In the genomic region with DNA sequence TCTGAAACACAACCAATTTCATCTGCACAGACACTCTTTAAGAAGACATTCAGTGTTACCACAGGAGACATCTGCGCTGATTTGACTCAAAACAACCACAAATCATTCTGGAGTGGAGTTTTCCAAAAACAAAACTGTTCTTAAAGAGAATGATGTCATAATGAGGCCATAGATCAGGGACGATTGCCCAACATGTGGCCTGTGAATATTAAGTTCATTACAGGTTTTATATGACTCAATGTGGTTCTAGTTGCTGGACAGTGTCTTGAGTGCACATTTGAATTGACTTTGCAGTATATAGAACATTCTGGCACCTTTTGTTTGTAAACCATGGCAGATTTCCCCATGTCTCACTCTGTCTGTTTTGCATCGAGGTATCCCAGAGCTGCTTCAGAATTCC, we compare ENCODE assay signal across 21 mouse cellular contexts.
DNase-seq lines count a peak whose midpoint lies in the region; ATAC-seq lines count a peak whose summit lies in the region.
"Had no signal": no experiment of that assay in that cellular context is flagged by ENCODE, and none has a peak within 500 bp of the region (broad histone marks: within the 10 kb centered on the region; RNA-seq: fewer than 3 reads in every experiment).

No protein-coding gene starts in this region.

- H3K27me3 ChIP-seq in embryonic facial prominence, embryonic 14.5 days (replicated peaks; ENCODE audit: control insufficient read depth, insufficient read depth, low read length), result no peaks in the 10 kb centered on the region
- no peaks in the 10 kb centered on the region for H3K27me3 ChIP-seq in embryonic facial prominence, embryonic 10.5 days (replicated peaks; ENCODE audit: low read depth, poor library complexity, severe bottlenecking)
- H3K27me3 ChIP-seq: limb, embryonic 15.5 days; midbrain, embryonic 15.5 days; neural tube, embryonic 13.5 days had no signal

- peak; percentile 43 for DNase-seq in embryonic facial prominence, embryonic 14.5 days (ENCODE audit: low spot score)
- no peak for DNase-seq in embryonic facial prominence, embryonic 10.5 days (ENCODE audit: low spot score)
- DNase-seq in 3T3-L1 (ENCODE audit: low read depth, low spot score) (peak; percentile 64), NIH3T3 (ENCODE audit: low read depth) (peak; percentile 68)
- peak; percentile 49 for DNase-seq in gonadal fat pad, adult 2 months (ENCODE audit: low read depth)
- DNase-seq in thymus, postnatal 14 days, result no peak
- DNase-seq: B cell, adult 2 months; cerebellum, adult 9-11 months; kidney, adult 2 months; left cerebral cortex, postnatal 4 days; lung, embryonic 14.5 days; lung, postnatal 4 days; retina, postnatal 1 day; right cerebral cortex, postnatal 25 days had no signal

- no peak overlapping the region for H3K9ac ChIP-seq in embryonic facial prominence, embryonic 14.5 days (ENCODE audit: low read depth, low read length)
- H3K9ac ChIP-seq: hindbrain, embryonic 14.5 days; limb, embryonic 15.5 days; lung, embryonic 14.5 days; midbrain, embryonic 15.5 days; neural tube, embryonic 13.5 days had no signal

- no peaks in the 10 kb centered on the region for H3K4me1 ChIP-seq in embryonic facial prominence, embryonic 14.5 days (ENCODE audit: control insufficient read depth, insufficient read depth, low read length)
- H3K4me1 ChIP-seq in embryonic facial prominence, embryonic 10.5 days, result no peaks in the 10 kb centered on the region
- H3K4me1 ChIP-seq: limb, embryonic 15.5 days; midbrain, embryonic 15.5 days; neural tube, embryonic 13.5 days had no signal

- H3K4me3 ChIP-seq in embryonic facial prominence, embryonic 14.5 days (ENCODE audit: low read depth, low read length), result no peak overlapping the region
- H3K4me3 ChIP-seq in embryonic facial prominence, embryonic 10.5 days, result no peak overlapping the region
- H3K4me3 ChIP-seq: limb, embryonic 15.5 days; midbrain, embryonic 15.5 days; neural tube, embryonic 13.5 days had no signal

- H3K36me3 ChIP-seq in embryonic facial prominence, embryonic 14.5 days (ENCODE audit: control insufficient read depth, insufficient read depth, low read length), result no peaks in the 10 kb centered on the region
- H3K36me3 ChIP-seq in embryonic facial prominence, embryonic 10.5 days (replicated peaks), result no peaks in the 10 kb centered on the region
- H3K36me3 ChIP-seq: limb, embryonic 15.5 days; midbrain, embryonic 15.5 days; neural tube, embryonic 13.5 days had no signal

- WGBS in embryonic facial prominence, embryonic 14.5 days, result 71% methylated on average over 3 of the region's 3 CpGs
- 81% methylated on average over 3 of the region's 3 CpGs for WGBS in embryonic facial prominence, embryonic 10.5 days

- no peak overlapping the region for H3K4me2 ChIP-seq in embryonic facial prominence, embryonic 14.5 days (ENCODE audit: low read depth, low read length)
- H3K4me2 ChIP-seq: hindbrain, embryonic 14.5 days; limb, embryonic 15.5 days; lung, embryonic 14.5 days; midbrain, embryonic 15.5 days; neural tube, embryonic 13.5 days had no signal

- peak; percentile 26; the same call in 1 of the 2 replicates for ATAC-seq in embryonic facial prominence, embryonic 14.5 days (ENCODE audit: low read depth)
- no peak for ATAC-seq in cerebellum, adult (ENCODE audit: insufficient number of reproducible peaks, low FRiP score, low TSS enrichment)
- ATAC-seq: inflammation-experienced regulatory T-cells, adult 6 months; midbrain, embryonic 15.5 days had no signal

- no peak overlapping the region for H3K27ac ChIP-seq in embryonic facial prominence, embryonic 14.5 days (replicated peaks; ENCODE audit: low read depth, low read length)
- no peak overlapping the region for H3K27ac ChIP-seq in embryonic facial prominence, embryonic 10.5 days (replicated peaks)
- H3K27ac ChIP-seq: hindbrain, embryonic 14.5 days; kidney, postnatal 0 days; limb, embryonic 15.5 days; midbrain, embryonic 15.5 days; neural tube, embryonic 13.5 days had no signal

- no peaks in the 10 kb centered on the region for H3K9me3 ChIP-seq in embryonic facial prominence, embryonic 14.5 days (ENCODE audit: control insufficient read depth, low read length)
- H3K9me3 ChIP-seq in embryonic facial prominence, embryonic 10.5 days, result no peaks in the 10 kb centered on the region
- H3K9me3 ChIP-seq: limb, embryonic 15.5 days; midbrain, embryonic 15.5 days; neural tube, embryonic 13.5 days had no signal

Comparison
In these comparisons a context has a peak if more than half of its experiments do, and no peak if none do; other contexts are left out.
1. DNase-seq: peak in embryonic facial prominence, embryonic 14.5 days (single experiment), 3T3-L1 (single experiment), NIH3T3 (single experiment) and gonadal fat pad, adult 2 months (single experiment); none in embryonic facial prominence, embryonic 10.5 days (single experiment) and thymus, postnatal 14 days (single experiment).